ENCODE assay signal across 22 mouse cellular contexts in the genomic region with DNA sequence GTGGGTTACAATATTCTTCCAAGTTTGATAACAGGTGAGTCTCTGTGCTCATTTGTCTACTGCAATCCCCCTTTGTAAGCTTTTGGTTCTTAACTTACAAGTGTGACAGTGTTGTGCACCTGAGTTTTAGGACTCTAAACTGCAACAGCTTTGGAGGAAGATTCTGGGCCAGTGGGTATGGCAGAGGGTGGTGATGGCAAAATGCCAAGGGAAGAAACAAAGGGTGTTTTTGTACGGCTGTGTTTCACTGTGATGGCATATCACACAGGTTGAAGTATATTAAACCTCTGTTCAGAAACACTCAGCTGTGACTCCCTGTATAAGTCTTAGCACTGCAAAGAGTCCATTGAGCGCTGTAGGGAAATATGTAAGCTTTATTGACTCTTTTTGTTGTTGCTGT.
"Had no signal": no experiment of that assay in that cellular context is flagged by ENCODE, and none has a peak within 500 bp of the region (broad histone marks: within the 10 kb centered on the region; RNA-seq: fewer than 3 reads in every experiment).

No protein-coding gene starts in this region.

- H3K4me3 ChIP-seq: layer of hippocampus, adult 2 months; limb, embryonic 10.5 days; limb, embryonic 13.5 days; liver, embryonic 12.5 days; liver, embryonic 15.5 days; lung, embryonic 15.5 days; megakaryocyte, embryonic 14.5 days; midbrain, embryonic 10.5 days; midbrain, embryonic 13.5 days; neural tube, embryonic 12.5 days; neural tube, embryonic 15.5 days had no signal

- H3K9ac ChIP-seq: limb, embryonic 13.5 days; liver, embryonic 12.5 days; liver, embryonic 15.5 days; lung, embryonic 15.5 days; midbrain, embryonic 13.5 days; neural tube, embryonic 12.5 days; neural tube, embryonic 15.5 days had no signal

- H3K4me2 ChIP-seq: limb, embryonic 13.5 days; liver, embryonic 12.5 days; liver, embryonic 15.5 days; lung, embryonic 15.5 days; midbrain, embryonic 13.5 days; neural tube, embryonic 12.5 days; neural tube, embryonic 15.5 days had no signal

- H3K9me3 ChIP-seq: limb, embryonic 10.5 days; liver, embryonic 12.5 days; liver, embryonic 15.5 days; lung, embryonic 15.5 days; midbrain, embryonic 13.5 days; neural tube, embryonic 12.5 days; neural tube, embryonic 15.5 days had no signal

- ATAC-seq: liver, embryonic 12.5 days; midbrain, embryonic 13.5 days had no signal

- H3K27ac ChIP-seq: kidney, postnatal 0 days; layer of hippocampus, adult 2 months; limb, embryonic 10.5 days; limb, embryonic 13.5 days; liver, embryonic 12.5 days; liver, embryonic 15.5 days; lung, embryonic 15.5 days; midbrain, embryonic 10.5 days; midbrain, embryonic 13.5 days; neural tube, embryonic 12.5 days; neural tube, embryonic 15.5 days had no signal

- H3K27me3 ChIP-seq: limb, embryonic 13.5 days; liver, embryonic 15.5 days; lung, embryonic 15.5 days; megakaryocyte, embryonic 14.5 days; midbrain, embryonic 13.5 days; neural tube, embryonic 12.5 days; neural tube, embryonic 15.5 days had no signal

- H3K4me1 ChIP-seq: limb, embryonic 10.5 days; liver, embryonic 12.5 days; liver, embryonic 15.5 days had no signal

- H3K36me3 ChIP-seq: limb, embryonic 10.5 days; limb, embryonic 13.5 days; liver, embryonic 12.5 days; liver, embryonic 15.5 days; lung, embryonic 15.5 days; midbrain, embryonic 10.5 days; midbrain, embryonic 13.5 days; neural tube, embryonic 12.5 days; neural tube, embryonic 15.5 days had no signal

- DNase-seq: kidney, adult 9 months; kidney, postnatal 25 days; layer of hippocampus, adult 9-11 months; liver; lung, adult 18-20 months; lung, postnatal 10 days; lung, postnatal 36 days; thymus, adult 2 months; thymus, postnatal 14 days; thymus, postnatal 4 days had no signal
